Mouse (Mus musculus) cortical plate, adult 2 months (tissue): ENCODE results near the gene Sgip1. TPM values are rescaled to one million over a fixed set of nuclear protein-coding genes. Genes with fewer than 3 reads are reported as not detected.

Source experiments
- H3K27ac ChIP-seq: fragments of 200-500 bp; 2 replicates; pipeline ENCODE4 v1.5.1; 2012; ENCODE audit warnings: low read length, control low read depth, inconsistent platforms; ENCODE audit not compliant: insufficient read depth
- H3K4me1 ChIP-seq: fragments of 200-500 bp; 2 replicates; pipeline ENCODE4 v1.6.1; 2011; ENCODE audit warnings: low read length; ENCODE audit not compliant: control insufficient read depth, insufficient read depth
- H3K4me3 ChIP-seq: fragments of 200-500 bp; 2 replicates; pipeline ENCODE4 v1.5.1; 2011; ENCODE audit warnings: mild to moderate bottlenecking, low read length, control low read depth; ENCODE audit not compliant: insufficient read depth
- CTCF ChIP-seq: fragments of 200-500 bp; IDR thresholded peaks from 2 replicates; pipeline ENCODE4 v1.5.1; 2011; ENCODE audit warnings: mild to moderate bottlenecking, control low read depth, low read length; ENCODE audit not compliant: insufficient read depth; ENCODE audit errors: extremely low read depth
- POLR2A ChIP-seq: fragments of 200-500 bp; IDR thresholded peaks from 2 replicates; pipeline ENCODE4 v1.6.1; 2011; ENCODE audit warnings: mild to moderate bottlenecking, low read length, control low read depth; ENCODE audit not compliant: insufficient read depth; ENCODE audit errors: extremely low read depth
- polyA plus RNA-seq: library from polyadenylated mRNA; depleted of rRNA; stranded (reverse); fragments of >200 nt; gene quantifications from 2 replicates; pipeline ENCODE4 v1.2.3, GENCODE M21; 2012

Sgip1 gene
- polyA plus RNA-seq, 1 experiment: 67.5 TPM

- Histone ChIP-seq H3K4me3 (no peak overlapping the region), H3K4me1 (peaks cover 5% of the 10 kb centered on the region), H3K27ac (no peak overlapping the region)
- TF ChIP-seq CTCF (no peak), POLR2A (no peak)
Measured at GRCm38 (mm10) chr4:102833726-102834125, 92.6 kb downstream of the Sgip1 start.

- Histone ChIP-seq H3K27ac (no peak overlapping the region), H3K4me3 (no peak overlapping the region), H3K4me1 (peaks cover 3% of the 10 kb centered on the region)
- TF ChIP-seq POLR2A (no peak), CTCF (no peak)
Measured at GRCm38 (mm10) chr4:102834710-102835109, 93.6 kb downstream of the Sgip1 start.

GRCm38 (mm10) chr4:102840062-102840798 is 99.1 kb downstream of the Sgip1 start:
- no peak for TF ChIP-seq CTCF
- no peak for TF ChIP-seq POLR2A

GRCm38 (mm10) chr4:102840956-102841729 is 100.0 kb downstream of the Sgip1 start:
- peaks cover 2% of the 10 kb centered on the region; the same call in 1 of the 2 replicates for H3K4me1 ChIP-seq
- H3K4me3 ChIP-seq: no peak overlapping the region
- no peak for TF ChIP-seq POLR2A
- no peak for TF ChIP-seq CTCF
- H3K27ac ChIP-seq: no peak overlapping the region

More at GRCm38 (mm10) chr4:102840062-102840798, 99.1 kb downstream of the Sgip1 start:
- Histone ChIP-seq H3K4me1 (peaks cover 2% of the 10 kb centered on the region; the same call in 1 of the 2 replicates), H3K4me3 (no peak overlapping the region), H3K27ac (0 out of 2 replicates have a peak overlapping the region, but pooled peaks have one; percentile 37)

DNA sequence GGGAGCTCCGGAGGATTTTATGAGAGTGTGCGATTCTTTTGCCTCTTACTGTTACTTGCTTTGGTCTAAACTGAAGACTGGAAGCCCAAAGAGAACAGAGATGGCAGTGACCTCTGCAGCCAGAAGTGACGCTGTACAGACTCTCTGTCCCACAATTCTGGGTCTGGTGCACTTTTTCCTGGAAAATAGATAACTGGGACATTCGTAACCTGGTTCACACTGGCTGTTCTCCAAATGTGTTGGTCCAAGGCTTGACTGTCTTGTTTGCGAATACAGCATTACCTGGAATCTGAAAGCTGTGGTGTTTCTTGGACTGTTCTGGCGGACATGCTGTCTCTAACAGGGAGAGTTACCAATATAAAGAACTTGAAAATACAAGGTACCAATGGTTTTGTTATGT is 109.4 kb downstream of the Sgip1 start:
- peaks cover 12% of the 10 kb centered on the region for H3K4me1 ChIP-seq
- no peak for TF ChIP-seq POLR2A
- TF ChIP-seq CTCF: no peak
- H3K4me3 ChIP-seq: no peak overlapping the region
- H3K27ac ChIP-seq: no peak overlapping the region

- no peak overlapping the region for H3K27ac ChIP-seq
- peaks cover 13% of the 10 kb centered on the region for H3K4me1 ChIP-seq
- TF ChIP-seq CTCF (no peak), POLR2A (no peak)
- no peak overlapping the region for H3K4me3 ChIP-seq
Measured at GRCm38 (mm10) chr4:102851161-102851560, 110.1 kb downstream of the Sgip1 start.

GRCm38 (mm10) chr4:102852290-102852689 is 111.2 kb downstream of the Sgip1 start:
- H3K4me3 ChIP-seq: no peak overlapping the region

DNA sequence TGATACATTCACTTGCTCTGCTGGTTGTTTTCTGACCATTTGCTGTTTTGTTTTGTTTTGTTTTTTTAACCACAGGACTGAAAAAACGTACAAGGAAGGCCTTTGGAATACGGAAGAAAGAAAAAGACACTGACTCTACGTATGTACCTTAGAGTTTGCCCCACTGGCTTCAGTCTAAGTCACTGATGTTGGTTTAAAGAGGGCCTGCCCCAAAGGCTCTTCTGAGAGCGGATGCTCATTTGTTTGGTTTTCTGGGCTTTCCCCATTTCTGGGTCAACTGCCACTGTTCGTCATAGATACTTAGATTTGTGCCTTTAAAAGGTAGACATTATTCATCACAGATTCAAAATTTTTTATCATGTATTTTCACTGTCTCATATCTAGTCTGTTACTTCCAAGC is 111.7 kb downstream of the Sgip1 start:
- no peak overlapping the region for H3K27ac ChIP-seq
- H3K4me3 ChIP-seq: no peak overlapping the region
- no peak for TF ChIP-seq POLR2A
- no peak for TF ChIP-seq CTCF
- peaks cover 16% of the 10 kb centered on the region for H3K4me1 ChIP-seq

More at GRCm38 (mm10) chr4:102852290-102852689, 111.2 kb downstream of the Sgip1 start:
- no peak overlapping the region for H3K27ac ChIP-seq
- peaks cover 16% of the 10 kb centered on the region for H3K4me1 ChIP-seq
- TF ChIP-seq POLR2A (no peak), CTCF (no peak)

- Histone ChIP-seq H3K4me1 (peaks cover 16% of the 10 kb centered on the region), H3K27ac (no peak overlapping the region), H3K4me3 (no peak overlapping the region)
- TF ChIP-seq POLR2A: no peak
- TF ChIP-seq CTCF: no peak
Measured at GRCm38 (mm10) chr4:102853330-102854022, 112.4 kb downstream of the Sgip1 start.
